Mouse (Mus musculus) stomach, postnatal 0 days (tissue): ENCODE data around the gene Prdm1.

ENCODE experiments used
- CTCF ChIP-seq: IDR thresholded peaks from 2 replicates; pipeline ENCODE4 v1.5.1; 2016; ENCODE audit warnings: antibody characterized with exemption, low read depth, mild to moderate bottlenecking, moderate library complexity
- EP300 ChIP-seq: optimal IDR thresholded peaks from 2 replicates; pipeline ENCODE3; 2016; ENCODE audit warnings: antibody characterized with exemption

DNA sequence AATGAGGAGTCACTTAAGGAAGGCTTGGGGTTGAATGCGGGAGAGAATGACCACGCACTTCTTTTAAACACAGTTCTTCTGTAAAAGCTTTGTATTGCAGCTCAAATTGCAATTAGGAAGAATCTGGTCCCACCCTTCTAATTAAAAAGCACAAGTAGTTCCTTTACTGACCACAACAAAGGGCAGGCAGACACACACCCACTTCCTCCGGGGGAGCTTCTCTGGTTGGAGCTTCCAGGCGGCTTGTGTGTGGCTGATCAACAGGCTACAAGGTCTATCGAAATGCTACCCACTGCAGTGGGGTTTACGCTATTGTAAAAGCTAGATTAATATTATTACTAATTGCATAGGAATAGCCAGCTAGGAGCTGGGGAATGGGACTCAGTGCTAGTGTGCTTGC, 45.2 kb downstream of the Prdm1 start:
- TF ChIP-seq CTCF: no peak
- no peak for TF ChIP-seq EP300
